Mouse (Mus musculus): ENCODE measurements around the gene Ubap1.

Ubap1 gene

DNA sequence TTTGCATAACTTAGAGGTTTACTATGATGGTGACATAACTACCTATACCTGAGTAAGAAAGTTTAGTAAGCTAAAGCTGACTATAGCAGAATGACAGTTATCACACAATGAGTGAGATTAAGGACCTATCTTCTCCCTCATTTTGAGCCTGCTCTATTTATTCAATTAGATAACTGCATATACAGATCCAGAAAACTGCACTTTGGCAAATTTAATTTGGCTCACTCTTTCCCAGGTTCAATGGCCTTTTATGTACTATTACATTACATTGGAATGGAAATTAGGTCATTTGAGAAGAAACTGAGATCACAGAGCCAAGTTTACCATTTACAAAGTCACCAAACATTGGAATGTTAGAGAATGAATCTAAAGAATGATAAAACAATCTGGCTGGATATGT, 68.2 kb downstream of the Ubap1 start:
- DNase-seq (ENCODE audit: low read depth, low spot score), result no peak

DNA sequence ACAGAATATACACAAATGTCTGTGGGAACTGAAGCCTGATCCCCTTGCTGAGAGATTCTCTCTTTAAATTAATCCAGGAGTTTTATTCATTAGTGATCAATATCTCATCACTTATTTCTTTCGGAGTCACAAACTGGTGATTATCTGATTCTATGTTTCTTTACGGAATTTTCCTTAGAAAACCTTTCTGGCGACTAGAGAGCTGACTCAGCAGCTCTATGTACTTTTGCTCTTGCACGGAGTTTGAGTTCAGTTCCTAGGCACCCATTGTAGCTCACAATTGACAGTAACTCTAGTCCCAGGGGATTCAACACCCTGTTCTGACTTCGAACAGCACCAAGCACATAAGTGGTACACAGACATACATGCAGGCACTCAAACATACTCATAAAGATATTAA, 90.1 kb downstream of the Ubap1 start:
- no peak for DNase-seq (ENCODE audit: low read depth, low spot score)

All from ZHBTc4 (cell line).